Mouse (Mus musculus): ENCODE results near the gene Ppp1r16b.

Ppp1r16b gene

DNA sequence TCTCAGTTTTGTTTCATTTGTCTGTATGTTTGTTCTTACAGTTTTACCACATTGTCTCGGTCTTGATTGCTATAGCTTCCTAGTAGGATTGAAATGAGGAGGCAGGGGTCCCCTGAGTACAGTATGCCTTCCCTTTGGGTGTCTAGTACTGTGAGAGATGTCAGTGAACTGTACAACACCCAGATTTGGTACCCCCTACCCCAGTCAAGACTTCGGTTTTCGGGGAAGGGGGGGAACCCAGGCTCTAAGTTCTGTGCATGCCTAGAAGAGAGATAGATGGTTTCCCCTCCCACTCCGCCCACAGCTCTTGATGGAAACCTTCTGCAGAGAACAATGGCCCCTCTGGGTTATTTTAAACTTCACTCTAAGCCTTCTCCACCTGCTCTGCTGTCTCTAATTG, at the start of gene Ppp1r16b:
Gene Ppp1r16b, plus strand, starts transcription at position 301 of the 400 bp plus-strand sequence.
- no peak for DNase-seq

DNA sequence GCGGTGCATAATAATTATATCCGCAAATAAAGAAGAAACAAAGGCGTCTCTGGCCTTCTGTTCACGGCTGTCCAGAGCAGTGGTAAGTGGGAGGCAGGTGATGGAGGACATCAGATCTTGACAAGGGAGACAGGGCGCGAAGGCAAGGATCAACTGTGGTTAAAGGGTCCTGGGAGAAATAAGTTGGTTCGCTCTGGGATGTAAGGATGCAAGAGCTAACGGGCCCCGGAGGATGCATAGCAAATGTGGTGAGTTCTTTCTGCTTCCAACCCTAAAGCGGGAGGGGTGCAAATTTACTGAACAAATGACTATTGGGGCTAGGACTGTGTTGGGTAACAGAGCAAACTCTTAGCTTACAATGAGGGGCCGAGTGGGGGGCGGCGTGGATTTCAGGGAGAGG, 49.5 kb upstream of the Ppp1r16b start:
- no peak for DNase-seq

DNA sequence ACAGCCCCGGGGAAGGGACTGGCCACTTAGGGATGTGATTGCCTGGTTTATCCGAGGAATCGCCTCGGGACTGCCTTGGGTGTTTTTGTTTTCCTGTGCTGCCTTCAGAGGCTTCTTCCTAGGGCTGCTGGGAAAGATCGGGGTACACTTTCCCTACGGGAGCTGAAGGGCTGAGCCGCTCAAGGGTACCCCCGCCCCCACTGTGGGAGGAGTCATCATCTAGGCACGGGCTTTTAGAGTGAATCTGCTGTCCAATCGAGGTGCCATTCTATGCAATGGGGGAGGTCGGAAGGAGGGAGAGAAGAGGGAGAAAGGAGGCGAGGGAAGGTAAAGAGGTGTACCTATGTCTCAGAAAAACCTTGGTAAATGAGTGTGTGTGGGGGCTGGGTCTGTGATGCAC, 48.9 kb upstream of the Ppp1r16b start:
- DNase-seq = no peak

DNA sequence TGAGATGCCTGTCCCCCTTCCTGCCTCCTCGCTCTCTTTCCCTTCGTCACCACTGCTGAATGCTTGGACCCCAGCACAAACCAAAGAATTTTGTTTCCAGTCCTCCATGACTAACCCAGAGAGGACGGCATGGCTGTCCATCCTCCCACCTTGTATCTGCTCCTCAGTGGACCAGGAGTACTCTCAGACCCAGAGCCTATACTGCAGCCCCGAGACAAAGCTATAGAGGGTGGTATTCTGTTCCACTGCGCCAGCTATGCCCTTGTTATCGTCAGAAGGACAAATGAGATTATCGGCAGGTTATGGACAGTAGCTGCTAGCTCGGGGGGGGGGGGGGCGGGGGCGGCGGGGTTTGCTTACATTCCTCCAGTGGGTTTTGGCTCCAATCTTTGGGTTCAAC, 48.4 kb upstream of the Ppp1r16b start:
- no peak for DNase-seq

DNA sequence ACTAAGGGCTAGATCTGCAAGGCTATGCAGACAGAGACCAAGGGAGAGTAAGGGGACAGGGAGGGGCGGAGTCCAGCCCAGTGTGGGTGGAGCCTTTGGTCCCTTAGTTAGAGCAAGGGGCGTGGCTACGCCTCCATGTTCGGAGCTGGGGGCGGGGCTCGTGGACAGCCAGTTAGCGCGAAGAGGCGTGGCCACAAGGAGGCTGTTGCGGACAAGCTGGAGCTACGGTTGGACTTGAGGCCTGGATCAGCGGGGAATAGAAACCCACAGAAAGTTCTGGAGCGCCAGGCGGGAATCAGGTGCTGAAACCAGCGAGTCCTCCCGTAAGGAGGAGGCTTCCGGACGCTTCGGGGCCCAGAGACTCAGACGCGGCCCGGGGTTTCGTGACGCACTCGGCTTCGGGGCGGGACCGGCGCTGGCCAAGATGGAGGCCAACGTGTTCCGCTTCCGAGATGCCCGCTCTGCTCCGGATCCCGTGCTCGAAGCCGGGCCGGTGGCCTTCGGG, 40.4 kb upstream of the Ppp1r16b start, which contains the start of gene Actr5:
Gene Actr5, plus strand, starts transcription at position 171 of the 505 bp plus-strand sequence.
- peak; percentile 98 for DNase-seq

DNA sequence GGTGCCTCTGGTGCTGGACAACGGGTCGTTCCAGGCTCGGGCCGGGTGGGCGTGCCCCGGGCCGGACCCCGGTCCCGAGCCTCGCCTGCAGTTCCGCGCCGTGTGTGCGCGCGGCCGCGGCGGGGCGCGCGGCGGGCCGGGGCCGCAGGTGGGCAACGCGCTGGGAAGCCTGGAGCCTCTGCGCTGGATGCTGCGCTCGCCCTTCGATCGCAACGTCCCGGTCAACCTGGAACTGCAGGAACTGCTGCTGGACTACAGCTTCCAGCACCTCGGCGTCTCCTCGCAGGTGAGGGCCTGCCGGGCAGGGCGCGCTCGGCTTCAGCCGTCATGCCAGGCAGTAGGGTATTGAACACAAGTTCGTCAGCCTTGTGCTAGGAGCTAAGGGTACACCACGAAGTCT, 40.0 kb upstream of the Ppp1r16b start:
- no peak for DNase-seq

DNA sequence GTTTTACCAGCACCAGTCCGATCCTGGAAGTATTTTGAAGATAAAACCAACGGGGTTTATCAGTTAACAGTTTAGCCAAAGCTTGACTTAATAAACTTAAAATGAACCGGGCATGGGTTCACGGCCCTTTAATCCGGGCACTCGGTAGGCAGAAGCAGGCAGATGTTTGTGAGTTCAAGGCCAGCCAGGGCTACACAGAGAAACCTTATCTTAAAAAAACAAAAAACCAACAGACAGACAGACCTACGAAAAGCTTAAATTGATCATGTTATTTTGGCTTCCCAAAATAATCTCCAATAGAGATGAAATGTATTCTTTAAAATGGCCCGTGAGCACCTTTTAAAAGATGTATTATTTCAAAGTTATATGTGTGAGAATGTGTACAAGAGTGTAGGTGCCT, 39.5 kb upstream of the Ppp1r16b start:
- DNase-seq = no peak

DNA sequence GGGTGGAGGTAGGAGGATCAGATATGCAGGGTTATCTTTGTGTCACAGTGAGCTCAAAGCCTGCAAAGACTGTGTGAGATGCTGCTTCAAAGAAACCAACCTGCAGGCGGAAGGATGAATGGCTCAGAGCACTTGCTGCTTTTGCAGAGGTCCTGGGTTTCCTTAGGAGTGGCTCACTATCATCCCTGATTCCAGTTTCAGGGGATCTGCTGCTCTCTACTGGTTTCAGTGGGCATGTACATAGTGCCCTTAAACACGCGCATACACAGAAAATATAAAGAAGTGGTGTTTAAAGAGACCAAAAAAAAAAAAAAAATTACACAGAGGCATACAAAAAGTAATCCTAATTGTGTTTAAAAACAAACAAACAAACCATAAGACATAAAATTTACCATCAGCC, 36.3 kb upstream of the Ppp1r16b start:
- no peak for DNase-seq

DNA sequence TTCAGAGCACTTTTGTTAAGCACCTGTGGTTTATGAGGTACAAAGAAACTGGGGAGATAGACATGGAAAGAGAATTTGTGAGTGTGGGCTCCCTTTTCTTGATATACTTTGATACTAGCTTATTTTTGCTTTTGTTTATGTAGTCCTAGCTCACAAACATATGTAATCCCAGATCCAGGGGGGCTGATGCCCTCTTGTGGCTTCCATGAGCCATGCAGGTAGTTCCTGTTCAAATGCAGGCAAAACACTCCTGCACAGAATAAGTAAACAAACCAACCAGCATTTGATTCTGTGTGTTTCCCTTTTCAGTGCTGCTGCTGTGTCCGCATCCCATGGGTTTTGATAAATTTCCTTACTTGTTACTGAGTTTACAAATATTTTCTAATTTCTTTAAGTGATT, 35.8 kb upstream of the Ppp1r16b start:
- DNase-seq = no peak

DNA sequence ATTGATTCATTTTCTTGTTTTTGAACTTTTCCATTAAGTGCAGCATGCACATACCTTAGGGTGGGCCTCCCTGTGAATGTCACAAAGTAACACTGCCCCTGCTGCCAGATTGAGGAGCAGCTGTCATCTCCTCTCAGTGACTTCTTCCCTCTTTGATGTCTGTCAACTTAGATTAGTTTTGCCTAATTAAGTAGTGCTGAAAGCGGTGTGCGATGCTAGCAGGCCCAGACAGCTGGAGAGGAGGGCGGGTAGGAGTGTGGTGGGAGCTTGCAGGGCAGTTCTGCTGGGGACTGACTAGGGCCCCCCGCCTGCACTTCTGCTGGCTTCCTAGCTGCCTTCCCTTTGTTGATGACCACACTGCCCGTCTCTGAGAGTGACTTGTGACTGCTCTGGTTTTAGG, 33.3 kb upstream of the Ppp1r16b start:
- DNase-seq = no peak

DNA sequence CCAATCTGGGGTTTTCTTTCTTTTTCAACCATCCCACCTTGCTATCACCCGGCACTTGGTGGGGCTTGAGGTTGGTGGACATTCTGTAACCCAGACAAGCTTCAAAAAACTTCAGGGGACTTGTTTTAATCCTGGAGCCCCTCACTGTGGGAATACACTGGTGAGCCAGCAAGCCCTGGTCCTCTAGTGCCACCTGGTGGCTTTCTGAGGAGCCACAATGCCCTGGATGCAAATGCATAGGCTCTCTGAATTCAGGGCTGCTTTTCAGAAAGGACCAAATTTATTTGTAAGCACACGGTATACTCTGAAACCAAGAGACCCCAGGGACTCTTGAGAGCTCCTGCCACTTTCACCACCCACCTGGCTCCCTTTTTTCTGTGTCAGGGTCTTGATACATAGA, 23.3 kb upstream of the Ppp1r16b start:
- DNase-seq = peak; percentile 82

DNA sequence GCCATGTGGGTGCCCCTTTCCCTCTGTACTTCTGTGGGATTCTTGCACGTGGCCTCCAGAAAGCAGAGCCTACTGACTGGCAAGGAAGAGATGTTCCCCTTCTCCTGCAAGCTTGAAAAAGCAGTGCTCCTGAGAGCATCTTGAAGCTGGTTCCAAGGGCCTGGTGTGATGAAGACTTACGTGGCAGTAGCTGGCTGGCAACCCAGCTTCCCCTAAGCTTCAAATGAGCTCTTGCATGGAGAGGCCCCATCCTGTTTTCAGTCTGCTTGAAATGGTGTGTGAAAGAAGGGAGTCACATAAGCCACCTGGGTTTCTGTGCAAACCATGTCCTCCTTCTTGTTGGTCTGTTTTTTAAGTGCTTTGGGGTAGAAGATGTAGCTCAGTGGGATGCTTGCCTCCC, 22.6 kb upstream of the Ppp1r16b start:
- no peak for DNase-seq

DNA sequence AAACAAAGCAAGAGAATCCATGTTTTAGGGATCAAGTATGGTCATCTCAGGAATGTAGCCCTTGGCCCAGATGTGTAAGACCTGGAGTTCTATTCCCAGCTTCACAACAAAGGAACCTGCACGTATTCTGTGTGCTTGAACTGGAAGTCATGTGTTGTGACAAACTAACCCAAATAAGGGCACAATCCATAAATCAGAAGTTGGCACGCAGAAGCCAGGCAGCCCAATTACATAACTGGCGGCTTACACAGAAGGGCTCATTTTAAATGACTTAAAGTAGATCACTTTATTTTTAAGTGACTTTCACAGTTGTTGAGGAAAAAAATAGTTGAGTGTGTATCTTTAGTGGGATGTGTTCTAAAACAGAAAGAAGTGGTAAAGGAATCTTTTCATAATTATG, 21.4 kb upstream of the Ppp1r16b start:
- DNase-seq = no peak

DNA sequence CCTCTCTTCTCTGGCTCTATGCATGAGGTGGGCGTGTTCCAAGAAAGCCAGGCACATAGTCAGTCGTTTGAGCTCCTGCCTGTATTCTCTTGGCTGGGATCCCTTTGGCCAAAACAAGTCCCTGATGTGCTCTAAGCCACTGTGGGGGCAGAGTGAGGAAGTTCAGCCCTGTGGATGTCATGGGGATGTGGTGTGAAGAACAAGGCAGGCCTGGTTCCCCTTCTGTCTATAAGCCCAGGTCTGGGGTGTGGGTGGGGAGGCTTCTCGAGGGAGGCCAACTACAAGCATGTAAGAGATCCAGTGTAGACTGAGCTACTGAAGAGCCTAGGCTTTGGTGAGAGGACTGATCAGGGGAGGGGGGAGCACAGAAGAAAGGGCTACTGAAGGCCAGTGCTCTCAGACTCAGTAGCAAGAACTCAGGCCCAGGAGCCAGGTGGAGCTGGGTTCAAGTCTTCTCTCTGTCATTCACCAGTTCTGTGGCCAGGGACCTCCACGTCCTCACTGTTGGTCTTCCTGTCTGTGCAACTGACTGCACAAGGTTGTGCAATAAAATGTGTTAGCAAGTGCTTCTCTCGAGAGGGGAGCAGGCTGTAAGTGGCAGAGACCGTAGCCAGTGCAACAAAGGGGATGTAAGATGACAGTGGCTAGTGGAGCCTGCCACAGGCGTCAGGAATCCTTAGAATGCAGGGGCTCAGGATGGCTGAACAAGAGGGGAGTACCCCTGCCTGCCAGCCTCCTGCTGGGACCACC, 13.9 kb upstream of the Ppp1r16b start:
- no peak for DNase-seq

DNA sequence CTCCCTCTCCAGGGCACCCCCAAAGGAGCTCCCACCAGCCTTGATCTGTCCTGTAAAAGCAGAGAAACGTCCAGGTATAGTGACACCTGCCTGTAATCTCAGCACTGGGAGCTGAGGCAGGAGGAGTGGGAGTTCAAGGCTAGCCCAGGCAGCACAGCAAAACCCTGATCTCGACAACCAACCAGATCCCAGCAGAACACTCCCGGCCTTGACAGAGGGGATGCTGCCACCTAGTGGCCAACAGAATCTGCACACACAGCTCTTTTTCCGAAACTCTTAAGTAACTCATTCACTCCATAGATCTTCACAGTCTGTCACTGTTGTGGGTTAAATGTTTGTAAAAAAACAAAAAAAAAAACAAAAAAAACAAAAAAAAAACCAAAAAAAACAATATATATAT, 12.2 kb upstream of the Ppp1r16b start:
- DNase-seq = peak; percentile 90

DNA sequence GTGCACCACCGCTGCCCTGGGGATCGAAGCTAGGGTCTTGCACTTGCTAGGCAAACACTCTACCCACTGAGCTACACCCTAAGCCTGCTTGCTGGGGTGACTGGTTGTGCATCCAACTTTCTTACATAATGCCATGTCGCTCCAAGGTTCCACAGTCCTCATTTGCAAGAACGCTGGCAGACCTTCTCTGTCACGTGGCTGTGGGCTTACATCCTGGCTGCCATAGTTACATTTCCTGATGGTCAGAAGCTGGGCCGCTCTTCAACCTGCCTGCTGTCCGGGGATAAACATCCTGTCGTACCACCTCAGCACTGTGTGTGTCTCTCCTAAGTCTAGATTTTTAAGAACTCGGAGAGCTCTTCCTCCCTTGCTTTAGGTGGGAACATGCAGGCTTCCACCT, 10.5 kb upstream of the Ppp1r16b start:
- DNase-seq = no peak

DNA sequence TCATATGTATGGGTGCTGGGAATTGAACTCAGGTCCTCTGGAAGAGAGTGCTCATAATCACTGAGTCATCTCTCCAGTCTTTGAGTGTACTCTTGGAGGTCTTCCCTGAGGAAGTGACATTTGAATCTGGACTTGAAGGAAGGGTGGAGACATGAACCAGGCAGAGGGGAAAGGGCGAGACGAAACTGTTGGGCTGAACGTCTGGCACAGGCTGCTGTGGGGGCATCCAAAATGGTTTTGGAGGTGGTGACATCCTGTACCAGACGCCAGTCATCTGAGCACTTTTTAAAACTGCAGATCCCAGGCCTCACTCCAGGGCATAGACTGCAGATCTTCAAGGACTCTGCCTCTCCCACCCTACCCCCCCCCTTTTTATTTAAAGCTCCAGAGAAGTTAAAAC, 9.4 kb upstream of the Ppp1r16b start:
- DNase-seq = no peak

DNA sequence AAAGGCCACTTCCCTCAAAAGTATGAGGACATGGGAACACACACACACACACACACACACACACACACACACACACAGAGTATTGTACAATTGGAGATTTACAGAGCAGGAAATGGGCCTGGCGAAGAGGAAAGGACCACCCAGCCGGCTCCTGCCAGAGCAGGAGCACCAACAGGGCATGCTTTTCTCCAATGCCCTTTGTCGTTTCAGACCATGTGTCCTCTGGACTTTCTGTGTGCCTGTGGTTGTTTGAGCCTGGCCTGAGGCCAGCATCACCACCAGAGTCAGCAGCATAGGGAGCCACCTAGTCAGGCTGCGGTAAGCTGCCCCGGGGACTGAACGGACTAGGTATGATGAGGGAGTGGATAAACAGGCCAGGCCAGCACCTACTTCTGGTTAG, 6.4 kb upstream of the Ppp1r16b start:
- DNase-seq = no peak

DNA sequence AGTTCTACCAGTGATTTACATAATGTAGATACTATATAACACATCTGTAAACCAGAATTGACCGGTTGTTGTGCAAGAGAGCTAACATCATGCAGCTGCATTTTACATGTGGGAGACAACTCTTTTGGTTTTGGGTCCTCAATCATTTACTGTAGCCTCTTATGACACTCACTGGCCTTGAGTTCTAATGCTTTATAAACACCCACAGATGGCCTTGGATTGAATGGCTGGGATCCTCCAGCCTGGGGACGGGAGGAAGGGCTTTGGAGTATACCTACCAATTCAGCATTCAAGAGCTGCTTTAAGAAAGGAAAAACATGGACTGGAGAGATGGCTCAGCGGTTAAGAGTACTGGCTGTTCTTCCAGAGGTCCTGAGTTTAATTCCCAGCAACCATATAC, 5.9 kb upstream of the Ppp1r16b start:
- DNase-seq = no peak

DNA sequence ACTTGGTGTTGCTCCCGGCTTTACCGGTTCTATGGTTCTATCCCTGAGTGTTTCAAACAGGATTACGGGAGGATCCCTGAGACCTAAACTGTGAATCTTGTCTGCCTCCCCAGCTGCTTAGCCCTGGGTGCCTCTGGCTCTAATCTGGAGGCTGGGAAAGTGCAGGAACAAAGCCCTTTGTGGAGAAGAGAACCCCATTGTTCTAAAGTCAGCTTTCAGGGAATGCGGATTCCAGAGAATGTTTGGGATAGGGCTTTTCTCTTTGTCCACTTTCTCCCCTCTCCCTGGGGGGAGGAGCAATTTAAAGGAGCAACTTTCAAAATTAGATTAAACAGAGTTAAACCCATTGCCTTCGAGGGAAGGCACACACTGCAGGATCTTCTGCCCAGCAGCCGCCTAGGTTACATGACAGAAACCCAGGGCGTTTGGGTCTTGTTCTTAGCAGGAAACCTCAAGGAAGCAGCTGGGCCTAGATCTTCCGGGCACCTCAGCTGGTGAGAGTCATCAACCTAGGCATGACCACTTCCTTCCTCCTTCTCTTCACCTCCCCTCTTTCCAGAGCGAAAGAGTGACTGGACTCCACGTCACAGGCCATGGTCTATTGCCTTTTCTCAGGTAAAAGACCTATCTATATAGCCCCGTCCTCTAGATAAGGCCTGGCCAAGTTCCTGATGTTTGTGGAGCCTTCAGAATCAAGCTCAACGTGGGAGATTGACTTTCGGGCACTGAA, 1.0 kb downstream of the Ppp1r16b start:
- peak; percentile 63 for DNase-seq

DNA sequence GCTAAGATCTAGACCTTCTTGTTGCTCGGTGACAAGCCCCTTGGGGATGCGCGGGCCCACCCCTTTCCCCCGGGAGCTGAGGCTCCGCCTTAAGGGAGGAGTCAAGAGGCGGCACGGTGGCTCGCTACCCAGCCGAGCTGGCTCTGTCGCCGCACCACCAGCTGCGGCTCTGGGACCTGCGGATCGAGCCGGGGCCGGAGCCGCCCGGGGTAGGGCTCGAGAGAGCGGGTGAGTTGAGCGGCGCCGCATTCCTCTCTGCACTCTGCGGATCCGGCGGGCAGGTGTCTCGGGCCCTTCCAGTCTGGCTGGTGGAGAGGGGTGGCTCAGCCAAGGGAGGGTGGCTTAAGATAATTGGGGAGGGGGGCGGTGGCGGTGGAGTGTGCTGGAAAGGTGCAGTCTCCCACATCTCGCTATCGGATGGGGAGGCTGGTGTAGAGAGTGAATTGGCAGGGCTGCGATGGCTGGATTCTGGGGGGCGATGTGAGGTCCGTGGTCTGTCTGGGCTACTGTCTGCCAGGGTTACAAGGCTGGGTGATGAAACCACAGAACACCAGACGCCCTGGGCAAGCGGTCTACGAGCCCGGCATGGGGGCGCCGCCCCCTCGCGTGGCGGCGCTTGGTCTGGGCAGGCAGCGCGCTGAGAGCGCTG, 1.9 kb downstream of the Ppp1r16b start:
- peak; percentile 88 for DNase-seq

DNA sequence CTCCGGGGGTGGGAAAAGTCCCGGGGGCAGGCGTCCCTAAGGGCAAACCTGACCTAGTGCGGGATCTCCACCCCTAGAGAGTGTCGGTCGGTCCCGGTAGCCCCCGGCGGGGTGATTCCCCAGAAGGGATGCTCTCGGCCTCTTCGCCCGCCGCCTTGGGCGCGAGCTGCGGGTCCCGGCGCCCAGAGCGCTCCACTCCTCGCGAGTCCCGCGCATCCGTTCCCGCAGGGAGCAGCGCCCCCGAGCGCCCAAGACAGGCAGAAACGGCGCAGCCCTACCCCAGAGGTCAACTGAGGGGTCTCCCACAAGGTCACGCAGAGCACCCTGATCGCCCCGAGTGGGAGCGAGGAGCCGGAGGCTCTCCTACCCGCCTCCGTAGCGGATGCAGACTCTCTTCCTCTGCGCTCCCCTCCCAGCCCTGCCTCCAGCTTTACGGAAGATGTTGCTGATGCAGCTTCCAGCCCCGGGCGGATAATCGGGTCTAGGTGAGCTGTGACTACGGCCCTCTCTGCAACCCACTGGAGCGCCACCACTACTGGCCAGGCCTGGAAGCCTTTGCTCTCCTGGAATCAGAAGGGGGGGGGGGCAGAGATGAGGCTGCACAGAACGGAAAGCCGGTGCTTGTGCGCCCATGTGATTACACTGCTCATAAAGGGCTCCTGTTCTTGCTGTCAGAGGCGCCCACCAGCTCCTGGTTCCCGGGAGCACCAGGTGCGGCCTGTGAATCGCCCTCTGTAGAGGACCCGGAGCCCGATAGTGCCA, 2.7 kb downstream of the Ppp1r16b start:
- peak; percentile 83 for DNase-seq

DNA sequence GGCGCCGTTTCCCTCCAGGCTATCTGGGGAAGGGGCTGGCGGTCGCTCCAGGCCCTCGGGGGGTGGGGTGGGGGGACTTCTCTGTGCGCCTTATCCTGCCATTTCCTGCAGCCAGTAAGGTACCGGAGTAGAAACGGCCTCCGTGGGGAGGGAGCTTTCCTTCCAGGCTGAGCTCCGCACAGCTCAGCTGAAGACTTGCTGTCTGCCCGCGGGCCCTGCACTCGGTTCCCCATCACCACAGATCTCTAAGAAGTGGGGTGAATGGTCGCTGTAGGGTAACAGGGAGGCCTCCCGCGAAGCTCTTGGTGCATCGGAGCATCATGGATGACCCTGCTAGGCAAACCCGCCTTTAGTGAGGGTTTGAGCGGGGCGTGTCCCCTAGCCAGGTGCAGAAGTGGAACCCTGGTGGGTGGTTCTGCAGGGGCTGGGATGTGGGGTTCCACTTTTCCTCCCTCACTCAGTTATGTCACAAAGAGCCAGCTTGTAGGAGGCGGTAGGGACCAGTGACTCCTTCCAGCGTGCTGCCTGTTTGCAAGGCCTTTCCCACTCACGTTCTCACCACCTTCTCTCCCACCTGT, 3.3 kb downstream of the Ppp1r16b start:
- peak; percentile 67 for DNase-seq

Measured in thymus, postnatal 4 days (tissue).